Mouse (Mus musculus) G1E-ER4 (cell line): ENCODE measurements around the gene Tmem45a2. TPM values are rescaled to one million over a fixed set of nuclear protein-coding genes. Genes with fewer than 3 reads are reported as not detected.

Source experiments
- GATA1 ChIP-seq: IDR thresholded peaks from one replicate; pipeline ENCODE4 v1.8.0; 2012; ENCODE audit warnings: low read length, inconsistent platforms
- polyA plus RNA-seq: library from polyadenylated mRNA; stranded (reverse); fragments of >175 nt; gene quantifications from 2 replicates; pipeline ENCODE4 v1.2.3, GENCODE M21; 2012

Gene Tmem45a2
- polyA plus RNA-seq, 1 experiment: not detected

GRCm38 (mm10) chr16:57030150-57030885 lies 40.9 kb downstream of the Tmem45a2 start:
- no peak for TF ChIP-seq GATA1

Other genes starting within 250 kb of the Tmem45a2 start
- gene Tmem45a, start 185.2 kb downstream of the Tmem45a2 start, polyA plus RNA-seq: not detected in 2 replicates
- not detected in 2 replicates for gene Lnp1, start 143.3 kb downstream of the Tmem45a2 start, polyA plus RNA-seq
- 58.9 and 82.6 TPM in 2 replicates for gene Tomm70a, start 50.3 kb upstream of the Tmem45a2 start, polyA plus RNA-seq
- 2.0 and 6.5 TPM in 2 replicates for gene Nit2, start 96.0 kb upstream of the Tmem45a2 start, polyA plus RNA-seq
- 0.40 and 0.64 TPM in 2 replicates for gene Tbc1d23, start 160.1 kb upstream of the Tmem45a2 start, polyA plus RNA-seq
- not detected in 2 replicates for gene Tmem30c, start 221.5 kb upstream of the Tmem45a2 start, polyA plus RNA-seq